Mouse (Mus musculus): Measurements from ENCODE around the gene Akap11. TPM values are rescaled to one million over a fixed set of nuclear protein-coding genes. Genes with fewer than 3 reads are reported as not detected.

Akap11 gene
- polyA plus RNA-seq, 1 experiment: 11.4 TPM

DNA sequence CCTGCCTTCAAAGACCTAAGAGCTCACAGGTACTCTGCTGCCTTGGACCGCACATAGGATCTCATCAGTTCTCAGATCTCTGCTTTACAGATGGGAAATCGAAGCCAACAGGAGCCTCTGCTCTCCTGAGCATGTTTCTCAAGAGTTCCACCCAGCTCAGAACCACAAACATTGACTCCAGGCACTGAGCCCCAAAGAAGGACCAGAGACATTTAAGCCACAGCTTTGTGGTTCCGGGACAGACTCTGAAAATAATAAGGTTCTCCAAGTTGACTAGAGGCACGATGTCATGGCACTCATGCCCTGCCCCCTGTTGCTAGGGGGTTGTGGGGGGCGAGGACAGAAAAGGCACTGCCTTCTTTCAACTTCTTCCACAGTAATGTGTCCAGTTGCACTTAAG is 77.9 kb downstream of the Akap11 start:
- Histone ChIP-seq H3K4me2 (ENCODE audit: low read depth) (peak overlapping the region; percentile 61), H3ac (ENCODE audit: control insufficient read depth, insufficient read length) (no peak overlapping the region), H3K79me2 (ENCODE audit: control insufficient read depth, insufficient read depth) (no peaks in the 10 kb centered on the region), H3K36me3 (ENCODE audit: control insufficient read depth, insufficient read depth) (no peaks in the 10 kb centered on the region), H3K4me3 (no peak overlapping the region), H3K27me3 (ENCODE audit: control insufficient read depth, insufficient read depth, insufficient read length) (no peaks in the 10 kb centered on the region)
- TF ChIP-seq MYOG (IDR thresholded peaks at IDR 0.05; ENCODE audit: control insufficient read depth in 1 of 3, insufficient read depth in 1 of 3, insufficient read length in 2 of 3, low read depth in 2 of 3): no peak
- TF ChIP-seq TCF12 (IDR thresholded peaks at IDR 0.05; ENCODE audit: insufficient read depth, poor library complexity, severe bottlenecking): no peak
- no peak for TF ChIP-seq SRF (IDR thresholded peaks at IDR 0.05; ENCODE audit: control insufficient read depth, insufficient read length, low read depth)
- TF ChIP-seq TCF3 (IDR thresholded peaks at IDR 0.05; ENCODE audit: insufficient read length, low read depth): no peak
- no peak for TF ChIP-seq E2F4 (IDR thresholded peaks at IDR 0.05; ENCODE audit: insufficient read depth)
- no peak for TF ChIP-seq USF1 (IDR thresholded peaks at IDR 0.05; ENCODE audit: low read depth)
- no peak for TF ChIP-seq REST (IDR thresholded peaks at IDR 0.05; ENCODE audit: insufficient read depth, insufficient read length)
- no peak for TF ChIP-seq POLR2A (IDR thresholded peaks at IDR 0.05; ENCODE audit: insufficient read length, low read depth)
- no peak for TF ChIP-seq MAX (IDR thresholded peaks at IDR 0.05; ENCODE audit: low read depth)
- TF ChIP-seq CEBPB (IDR thresholded peaks at IDR 0.05; ENCODE audit: insufficient read depth, poor library complexity, severe bottlenecking): no peak
- TF ChIP-seq POLR2AphosphoS2 (IDR thresholded peaks at IDR 0.05; ENCODE audit: insufficient read length, low read depth): no peak
- no peak for TF ChIP-seq MYOD1 (IDR thresholded peaks at IDR 0.05; ENCODE audit: control insufficient read depth in 1 of 3, insufficient read length in 2 of 3, low read depth in 2 of 3)

DNA sequence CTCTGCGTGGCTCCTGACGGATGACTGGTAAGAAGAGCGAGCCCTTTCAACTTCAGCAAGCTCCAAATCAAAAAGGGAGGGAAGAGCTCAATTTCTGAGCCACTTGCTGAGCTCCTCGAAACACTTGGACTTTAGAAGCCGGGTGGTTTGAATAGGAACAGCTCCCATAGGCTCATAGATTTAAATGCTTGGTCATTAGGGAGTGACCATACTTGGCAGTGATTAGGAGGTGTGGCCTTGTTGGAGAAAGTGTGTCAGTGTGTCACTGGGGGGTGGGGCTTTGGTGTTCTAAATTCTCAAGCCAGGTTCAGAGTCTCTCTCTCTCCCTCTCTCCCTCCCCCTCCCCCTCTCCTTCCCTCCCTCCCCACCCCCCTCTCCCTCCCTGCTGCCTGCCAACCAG is 81.6 kb downstream of the Akap11 start:
- H3K79me2 ChIP-seq (ENCODE audit: control insufficient read depth, insufficient read depth): no peaks in the 10 kb centered on the region
- H3ac ChIP-seq (ENCODE audit: control insufficient read depth, insufficient read length): no peak overlapping the region
- no peaks in the 10 kb centered on the region for H3K27me3 ChIP-seq (ENCODE audit: control insufficient read depth, insufficient read depth, insufficient read length)
- no peak for TF ChIP-seq SRF (IDR thresholded peaks at IDR 0.05; ENCODE audit: control insufficient read depth, insufficient read length, low read depth)
- TF ChIP-seq MYOG (IDR thresholded peaks at IDR 0.05; ENCODE audit: control insufficient read depth in 1 of 3, insufficient read depth in 1 of 3, insufficient read length in 2 of 3, low read depth in 2 of 3): no peak
- no peak for TF ChIP-seq POLR2A (IDR thresholded peaks at IDR 0.05; ENCODE audit: insufficient read length, low read depth)
- no peak for TF ChIP-seq MYOD1 (IDR thresholded peaks at IDR 0.05; ENCODE audit: control insufficient read depth in 1 of 3, insufficient read length in 2 of 3, low read depth in 2 of 3)
- TF ChIP-seq REST (IDR thresholded peaks at IDR 0.05; ENCODE audit: insufficient read depth, insufficient read length): no peak
- no peak for TF ChIP-seq TCF12 (IDR thresholded peaks at IDR 0.05; ENCODE audit: insufficient read depth, poor library complexity, severe bottlenecking)
- TF ChIP-seq MAX (IDR thresholded peaks at IDR 0.05; ENCODE audit: low read depth): no peak
- TF ChIP-seq USF1 (IDR thresholded peaks at IDR 0.05; ENCODE audit: low read depth): no peak
- TF ChIP-seq CEBPB (IDR thresholded peaks at IDR 0.05; ENCODE audit: insufficient read depth, poor library complexity, severe bottlenecking): no peak
- TF ChIP-seq POLR2AphosphoS2 (IDR thresholded peaks at IDR 0.05; ENCODE audit: insufficient read length, low read depth): no peak
- no peak for TF ChIP-seq E2F4 (IDR thresholded peaks at IDR 0.05; ENCODE audit: insufficient read depth)
- no peak for TF ChIP-seq TCF3 (IDR thresholded peaks at IDR 0.05; ENCODE audit: insufficient read length, low read depth)
- no peak overlapping the region for H3K4me3 ChIP-seq
- H3K36me3 ChIP-seq (ENCODE audit: control insufficient read depth, insufficient read depth): no peaks in the 10 kb centered on the region
- no peak overlapping the region for H3K4me2 ChIP-seq (ENCODE audit: low read depth)

GRCm38 (mm10) chr14:78448807-78449406 is 87.7 kb downstream of the Akap11 start:
- Histone ChIP-seq H3K4me3 (no peak overlapping the region), H3K4me2 (ENCODE audit: low read depth) (no peak overlapping the region), H3K27me3 (ENCODE audit: control insufficient read depth, insufficient read depth, insufficient read length) (no peaks in the 10 kb centered on the region), H3K36me3 (ENCODE audit: control insufficient read depth, insufficient read depth) (no peaks in the 10 kb centered on the region), H3K79me2 (ENCODE audit: control insufficient read depth, insufficient read depth) (no peaks in the 10 kb centered on the region), H3ac (ENCODE audit: control insufficient read depth, insufficient read length) (no peak overlapping the region)
- TF ChIP-seq MAX (IDR thresholded peaks at IDR 0.05; ENCODE audit: low read depth) (no peak), POLR2AphosphoS2 (IDR thresholded peaks at IDR 0.05; ENCODE audit: insufficient read length, low read depth) (no peak), TCF12 (IDR thresholded peaks at IDR 0.05; ENCODE audit: insufficient read depth, poor library complexity, severe bottlenecking) (no peak), MYOD1 (IDR thresholded peaks at IDR 0.05; ENCODE audit: control insufficient read depth in 1 of 3, insufficient read length in 2 of 3, low read depth in 2 of 3) (no peak), SRF (IDR thresholded peaks at IDR 0.05; ENCODE audit: control insufficient read depth, insufficient read length, low read depth) (no peak)

GRCm38 (mm10) chr14:78448017-78448416 is 88.6 kb downstream of the Akap11 start:
- TF ChIP-seq TCF3 (IDR thresholded peaks at IDR 0.05; ENCODE audit: insufficient read length, low read depth) (no peak), MYOD1 (IDR thresholded peaks at IDR 0.05; ENCODE audit: control insufficient read depth in 1 of 3, insufficient read length in 2 of 3, low read depth in 2 of 3) (no peak), MYOG (IDR thresholded peaks at IDR 0.05; ENCODE audit: control insufficient read depth in 1 of 3, insufficient read depth in 1 of 3, insufficient read length in 2 of 3, low read depth in 2 of 3) (no peak), USF1 (IDR thresholded peaks at IDR 0.05; ENCODE audit: low read depth) (no peak), MAX (IDR thresholded peaks at IDR 0.05; ENCODE audit: low read depth) (no peak), E2F4 (IDR thresholded peaks at IDR 0.05; ENCODE audit: insufficient read depth) (no peak), CEBPB (IDR thresholded peaks at IDR 0.05; ENCODE audit: insufficient read depth, poor library complexity, severe bottlenecking) (no peak)
- Histone ChIP-seq H3K36me3 (ENCODE audit: control insufficient read depth, insufficient read depth) (no peaks in the 10 kb centered on the region), H3K4me2 (ENCODE audit: low read depth) (no peak overlapping the region), H3K79me2 (ENCODE audit: control insufficient read depth, insufficient read depth) (no peaks in the 10 kb centered on the region), H3K27me3 (ENCODE audit: control insufficient read depth, insufficient read depth, insufficient read length) (no peaks in the 10 kb centered on the region), H3K4me3 (no peak overlapping the region), H3ac (ENCODE audit: control insufficient read depth, insufficient read length) (no peak overlapping the region)

- TF ChIP-seq POLR2AphosphoS2 (IDR thresholded peaks at IDR 0.05; ENCODE audit: insufficient read length, low read depth): no peak
- TF ChIP-seq MYOG (IDR thresholded peaks at IDR 0.05; ENCODE audit: control insufficient read depth in 1 of 3, insufficient read depth in 1 of 3, insufficient read length in 2 of 3, low read depth in 2 of 3): peak in 1 of 3 experiments; percentile 37
- TF ChIP-seq REST (IDR thresholded peaks at IDR 0.05; ENCODE audit: insufficient read depth, insufficient read length): no peak
- peak in 1 of 3 experiments; percentile 11 for TF ChIP-seq MYOD1 (IDR thresholded peaks at IDR 0.05; ENCODE audit: control insufficient read depth in 1 of 3, insufficient read length in 2 of 3, low read depth in 2 of 3)
- Histone ChIP-seq H3K36me3 (ENCODE audit: control insufficient read depth, insufficient read depth) (no peaks in the 10 kb centered on the region), H3K27me3 (ENCODE audit: control insufficient read depth, insufficient read depth, insufficient read length) (no peaks in the 10 kb centered on the region), H3K79me2 (ENCODE audit: control insufficient read depth, insufficient read depth) (no peaks in the 10 kb centered on the region), H3K4me3 (no peak overlapping the region), H3ac (ENCODE audit: control insufficient read depth, insufficient read length) (no peak overlapping the region), H3K4me2 (ENCODE audit: low read depth) (no peak overlapping the region)
Measured at GRCm38 (mm10) chr14:78447542-78447941, 89.1 kb downstream of the Akap11 start.

Other genes starting within 250 kb of the Akap11 start
- gene Tnfsf11, start 228.8 kb downstream of the Akap11 start, polyA plus RNA-seq (2012; fragmentation: generic; extraction: Trizol): 0.18 TPM
- gene Dgkh, start 196.0 kb upstream of the Akap11 start, polyA plus RNA-seq (2012; fragmentation: generic; extraction: Trizol): 1.2 TPM